Mouse (Mus musculus): ENCODE measurements around the gene Olfr1493-ps1. TPM values are rescaled to one million over a fixed set of nuclear protein-coding genes. Genes with fewer than 3 reads are reported as not detected.

Olfr1493-ps1 gene
- polyA plus RNA-seq (2015; fragmentation: Nextera tagmentation; extraction: Ambion mirVana) = not detected in 2 replicates

GRCm38 (mm10) chr19:13722978-13723377 is at the start of gene Olfr1493-ps1:
TSS of gene Olfr1493-ps1 (plus strand) at chr19:13723278.
- WGBS = 48% methylated on average over 2 of the region's 2 CpGs
- Histone ChIP-seq H3K36me3 (ENCODE audit: insufficient read depth, low read length) (no peaks in the 10 kb centered on the region), H3K4me1 (ENCODE audit: insufficient read depth, low read length) (no peaks in the 10 kb centered on the region), H3K4me3 (ENCODE audit: low read length) (no peak within 1 kb of the TSS), H3K9ac (replicated peaks; ENCODE audit: low read length) (no peak within 1 kb of the TSS), H3K9me3 (ENCODE audit: low read length) (no peaks in the 10 kb centered on the region), H3K4me2 (replicated peaks; ENCODE audit: low read depth, low read length) (no peak within 1 kb of the TSS), H3K27ac (ENCODE audit: low read length) (no peak within 1 kb of the TSS), H3K27me3 (ENCODE audit: insufficient read depth, low read length) (no peaks in the 10 kb centered on the region)
- no peak for ATAC-seq (ENCODE audit: low FRiP score, low TSS enrichment)

GRCm38 (mm10) chr19:13696968-13697367 is 26.1 kb upstream of the Olfr1493-ps1 start, which contains the start of gene Olfr1491:
TSS of gene Olfr1491 (plus strand) at chr19:13697268.
- no peaks in the 10 kb centered on the region for H3K9me3 ChIP-seq (ENCODE audit: low read length)
- no peak within 1 kb of the TSS for H3K4me2 ChIP-seq (replicated peaks; ENCODE audit: low read depth, low read length)
- WGBS = 75% methylated on average over 3 of the region's 3 CpGs
- H3K9ac ChIP-seq (replicated peaks; ENCODE audit: low read length) = no peak within 1 kb of the TSS
- no peaks in the 10 kb centered on the region for H3K27me3 ChIP-seq (ENCODE audit: insufficient read depth, low read length)
- H3K4me1 ChIP-seq (ENCODE audit: insufficient read depth, low read length) = no peaks in the 10 kb centered on the region
- no peaks in the 10 kb centered on the region for H3K36me3 ChIP-seq (ENCODE audit: insufficient read depth, low read length)
- no peak within 1 kb of the TSS for H3K27ac ChIP-seq (ENCODE audit: low read length)
- ATAC-seq (ENCODE audit: low FRiP score, low TSS enrichment) = no peak
- H3K4me3 ChIP-seq (ENCODE audit: low read length) = no peak within 1 kb of the TSS

DNA sequence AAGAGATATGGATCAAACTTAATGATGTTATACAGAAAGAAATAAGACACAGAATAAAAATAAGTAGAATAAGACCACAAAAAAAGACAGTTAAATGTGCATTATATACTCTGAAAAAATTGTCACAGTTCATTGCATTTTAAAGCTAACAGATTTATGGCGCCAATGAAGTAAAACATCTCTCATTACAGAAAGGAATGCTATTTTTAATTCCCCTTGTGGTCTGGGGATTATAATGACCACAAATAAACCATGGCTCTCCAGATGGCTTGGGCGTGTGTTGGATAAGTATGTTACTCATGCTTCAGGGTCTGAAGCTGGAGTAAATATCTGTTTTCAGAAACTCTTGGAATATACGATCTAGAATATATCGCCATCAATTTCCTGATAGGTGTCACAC is 16.4 kb downstream of the Olfr1493-ps1 start, which contains the start of gene Olfr1494:
Gene Olfr1494 (plus strand): TSS at position 301 of the 400 bp plus-strand sequence.
- H3K4me2 ChIP-seq (replicated peaks; ENCODE audit: low read depth, low read length) = no peak within 1 kb of the TSS
- H3K9ac ChIP-seq (replicated peaks; ENCODE audit: low read length) = no peak within 1 kb of the TSS
- H3K9me3 ChIP-seq (ENCODE audit: low read length) = no peaks in the 10 kb centered on the region
- H3K4me3 ChIP-seq (ENCODE audit: low read length) = no peak within 1 kb of the TSS
- ATAC-seq (ENCODE audit: low FRiP score, low TSS enrichment) = no peak
- no peak within 1 kb of the TSS for H3K27ac ChIP-seq (ENCODE audit: low read length)
- no peaks in the 10 kb centered on the region for H3K27me3 ChIP-seq (ENCODE audit: insufficient read depth, low read length)
- no peaks in the 10 kb centered on the region for H3K4me1 ChIP-seq (ENCODE audit: insufficient read depth, low read length)
- no peaks in the 10 kb centered on the region for H3K36me3 ChIP-seq (ENCODE audit: insufficient read depth, low read length)
- 75% methylated on average over 4 of the region's 4 CpGs for WGBS

GRCm38 (mm10) chr19:13749366-13749765 is 26.3 kb downstream of the Olfr1493-ps1 start:
- 0 out of 2 replicates have a peak, but pooled peaks cover 2% of the 10 kb centered on the region for H3K9me3 ChIP-seq (ENCODE audit: low read length)
- H3K4me2 ChIP-seq (replicated peaks; ENCODE audit: low read depth, low read length) = no peak overlapping the region
- 89% methylated on average over 1 of the region's 1 CpGs for WGBS
- H3K36me3 ChIP-seq (ENCODE audit: insufficient read depth, low read length) = no peaks in the 10 kb centered on the region
- no peak overlapping the region for H3K27ac ChIP-seq (ENCODE audit: low read length)
- no peak overlapping the region for H3K9ac ChIP-seq (replicated peaks; ENCODE audit: low read length)
- no peaks in the 10 kb centered on the region for H3K4me1 ChIP-seq (ENCODE audit: insufficient read depth, low read length)
- no peak overlapping the region for H3K4me3 ChIP-seq (ENCODE audit: low read length)
- no peak for ATAC-seq (ENCODE audit: low FRiP score, low TSS enrichment)
- H3K27me3 ChIP-seq (ENCODE audit: insufficient read depth, low read length) = no peaks in the 10 kb centered on the region

GRCm38 (mm10) chr19:13764306-13764705 is 41.2 kb downstream of the Olfr1493-ps1 start, which contains the start of gene Olfr1495:
TSS of gene Olfr1495 (plus strand) at chr19:13764606.
- Histone ChIP-seq H3K9ac (replicated peaks; ENCODE audit: low read length) (no peak within 1 kb of the TSS), H3K36me3 (ENCODE audit: insufficient read depth, low read length) (no peaks in the 10 kb centered on the region), H3K4me1 (ENCODE audit: insufficient read depth, low read length) (no peaks in the 10 kb centered on the region), H3K4me2 (replicated peaks; ENCODE audit: low read depth, low read length) (no peak within 1 kb of the TSS), H3K27me3 (ENCODE audit: insufficient read depth, low read length) (no peaks in the 10 kb centered on the region), H3K9me3 (ENCODE audit: low read length) (no peaks in the 10 kb centered on the region), H3K27ac (ENCODE audit: low read length) (no peak within 1 kb of the TSS), H3K4me3 (ENCODE audit: low read length) (no peak within 1 kb of the TSS)
- ATAC-seq (ENCODE audit: low FRiP score, low TSS enrichment) = no peak
- WGBS = 77% methylated on average over 3 of the region's 3 CpGs

- no peak for ATAC-seq (ENCODE audit: low FRiP score, low TSS enrichment)
These were observed 45.6 kb downstream of the Olfr1493-ps1 start for GRCm38 (mm10) chr19:13768565-13769276.

GRCm38 (mm10) chr19:13777578-13777977 is 54.5 kb downstream of the Olfr1493-ps1 start, which contains the start of gene Olfr1496:
TSS of gene Olfr1496 (plus strand) at chr19:13777878.
- no peak within 1 kb of the TSS for H3K4me2 ChIP-seq (replicated peaks; ENCODE audit: low read depth, low read length)
- no peak within 1 kb of the TSS for H3K9ac ChIP-seq (replicated peaks; ENCODE audit: low read length)
- H3K9me3 ChIP-seq (ENCODE audit: low read length) = no peaks in the 10 kb centered on the region
- H3K4me1 ChIP-seq (ENCODE audit: insufficient read depth, low read length) = no peaks in the 10 kb centered on the region
- no peaks in the 10 kb centered on the region for H3K27me3 ChIP-seq (ENCODE audit: insufficient read depth, low read length)
- WGBS = 85% methylated on average over 1 of the region's 1 CpGs
- no peak for ATAC-seq (ENCODE audit: low FRiP score, low TSS enrichment)
- no peak within 1 kb of the TSS for H3K4me3 ChIP-seq (ENCODE audit: low read length)
- no peak within 1 kb of the TSS for H3K27ac ChIP-seq (ENCODE audit: low read length)
- H3K36me3 ChIP-seq (ENCODE audit: insufficient read depth, low read length) = no peaks in the 10 kb centered on the region

More at GRCm38 (mm10) chr19:13768565-13769276, 45.6 kb downstream of the Olfr1493-ps1 start:
- H3K4me2 ChIP-seq (replicated peaks; ENCODE audit: low read depth, low read length) = no peak overlapping the region
- no peak overlapping the region for H3K4me3 ChIP-seq (ENCODE audit: low read length)
- H3K27ac ChIP-seq (ENCODE audit: low read length) = no peak overlapping the region
- no peaks in the 10 kb centered on the region for H3K4me1 ChIP-seq (ENCODE audit: insufficient read depth, low read length)
- no peak overlapping the region for H3K9ac ChIP-seq (replicated peaks; ENCODE audit: low read length)
- H3K36me3 ChIP-seq (ENCODE audit: insufficient read depth, low read length) = no peaks in the 10 kb centered on the region
- no peaks in the 10 kb centered on the region for H3K9me3 ChIP-seq (ENCODE audit: low read length)
- WGBS = 87% methylated on average over 9 of the region's 9 CpGs
- no peaks in the 10 kb centered on the region for H3K27me3 ChIP-seq (ENCODE audit: insufficient read depth, low read length)

Other genes starting within 250 kb of the Olfr1493-ps1 start
- gene Olfr1475, start 243.1 kb upstream of the Olfr1493-ps1 start, polyA plus RNA-seq (2015; fragmentation: Nextera tagmentation; extraction: Ambion mirVana) = not detected in 2 replicates
- gene Olfr1477, start 222.7 kb upstream of the Olfr1493-ps1 start, polyA plus RNA-seq (2015; fragmentation: Nextera tagmentation; extraction: Ambion mirVana) = not detected in 2 replicates
- not detected in 2 replicates for gene Olfr1480, start 195.4 kb upstream of the Olfr1493-ps1 start, polyA plus RNA-seq (2015; fragmentation: Nextera tagmentation; extraction: Ambion mirVana)
- not detected in 2 replicates for gene Olfr1484, start 139.8 kb upstream of the Olfr1493-ps1 start, polyA plus RNA-seq (2015; fragmentation: Nextera tagmentation; extraction: Ambion mirVana)
- gene Olfr1487, start 105.9 kb upstream of the Olfr1493-ps1 start, polyA plus RNA-seq (2015; fragmentation: Nextera tagmentation; extraction: Ambion mirVana) = not detected in 2 replicates
- gene Olfr1489, start 91.7 kb upstream of the Olfr1493-ps1 start, polyA plus RNA-seq (2015; fragmentation: Nextera tagmentation; extraction: Ambion mirVana) = not detected in 2 replicates
- gene Olfr1490, start 72.2 kb upstream of the Olfr1493-ps1 start, polyA plus RNA-seq (2015; fragmentation: Nextera tagmentation; extraction: Ambion mirVana) = not detected in 2 replicates
- gene Olfr1491, start 26.0 kb upstream of the Olfr1493-ps1 start, polyA plus RNA-seq (2015; fragmentation: Nextera tagmentation; extraction: Ambion mirVana) = not detected in 2 replicates
- not detected in 2 replicates for gene Olfr1494, start 16.4 kb downstream of the Olfr1493-ps1 start, polyA plus RNA-seq (2015; fragmentation: Nextera tagmentation; extraction: Ambion mirVana)
- not detected in 2 replicates for gene Olfr1495, start 41.3 kb downstream of the Olfr1493-ps1 start, polyA plus RNA-seq (2015; fragmentation: Nextera tagmentation; extraction: Ambion mirVana)
- gene Olfr1496, start 54.6 kb downstream of the Olfr1493-ps1 start, polyA plus RNA-seq (2015; fragmentation: Nextera tagmentation; extraction: Ambion mirVana) = not detected in 2 replicates
- not detected in 2 replicates for gene Olfr1497, start 74.9 kb downstream of the Olfr1493-ps1 start, polyA plus RNA-seq (2015; fragmentation: Nextera tagmentation; extraction: Ambion mirVana)
- gene Olfr1499, start 96.2 kb downstream of the Olfr1493-ps1 start, polyA plus RNA-seq (2015; fragmentation: Nextera tagmentation; extraction: Ambion mirVana) = not detected in 2 replicates
- not detected in 2 replicates for gene Olfr1500, start 107.2 kb downstream of the Olfr1493-ps1 start, polyA plus RNA-seq (2015; fragmentation: Nextera tagmentation; extraction: Ambion mirVana)
- gene Olfr1501, start 127.4 kb downstream of the Olfr1493-ps1 start, polyA plus RNA-seq (2015; fragmentation: Nextera tagmentation; extraction: Ambion mirVana) = not detected in 2 replicates
- gene Olfr1502, start 138.5 kb downstream of the Olfr1493-ps1 start, polyA plus RNA-seq (2015; fragmentation: Nextera tagmentation; extraction: Ambion mirVana) = not detected in 2 replicates
- not detected in 2 replicates for gene Olfr1504, start 174.7 kb downstream of the Olfr1493-ps1 start, polyA plus RNA-seq (2015; fragmentation: Nextera tagmentation; extraction: Ambion mirVana)
- gene Olfr1505, start 190.3 kb downstream of the Olfr1493-ps1 start, polyA plus RNA-seq (2015; fragmentation: Nextera tagmentation; extraction: Ambion mirVana) = not detected in 2 replicates

All from kidney, embryonic 16.5 days (tissue).